Mouse (Mus musculus) neural tube, embryonic 14.5 days (tissue): Measurements from ENCODE around the gene Slc48a1. TPM values are rescaled to one million over a fixed set of nuclear protein-coding genes. Genes with fewer than 3 reads are reported as not detected.

Source experiments
- ATAC-seq: fragments of 200-750 bp; cut with Nextera tagmentation; 2 replicates; pipeline ENCODE4 v1.8.0; 2017; ENCODE audit warnings: low read depth, mild to moderate bottlenecking, moderate TSS enrichment, moderate library complexity
- H3K27ac ChIP-seq: fragments of 300-500 bp; sonication (generic); 2 replicates; pipeline ENCODE4 v1.5.1; 2014; ENCODE audit warnings: low read depth, mild to moderate bottlenecking, control low read depth, low read length, moderate library complexity, mixed read lengths
- H3K27me3 ChIP-seq: fragments of 300-500 bp; sonication (generic); 2 replicates; pipeline ENCODE4 v1.6.1; 2014; ENCODE audit warnings: low read length; ENCODE audit not compliant: control insufficient read depth, insufficient read depth
- H3K36me3 ChIP-seq: fragments of 300-500 bp; sonication (generic); 2 replicates; pipeline ENCODE4 v1.6.1; 2014; ENCODE audit warnings: low read length, mixed read lengths; ENCODE audit not compliant: control insufficient read depth, insufficient read depth
- H3K4me1 ChIP-seq: fragments of 300-500 bp; sonication (generic); 2 replicates; pipeline ENCODE4 v1.6.1; 2014; ENCODE audit warnings: low read length; ENCODE audit not compliant: control insufficient read depth, insufficient read depth
- H3K4me2 ChIP-seq: fragments of 300-500 bp; sonication (generic); 2 replicates; pipeline ENCODE4 v1.6.1; 2014; ENCODE audit warnings: mild to moderate bottlenecking, low read depth, low read length, control low read depth
- H3K4me3 ChIP-seq: fragments of 300-500 bp; sonication (generic); 2 replicates; pipeline ENCODE4 v1.5.1; 2014; ENCODE audit warnings: low read depth, low read length, control low read depth, mixed read lengths
- H3K9ac ChIP-seq: fragments of 300-500 bp; sonication (generic); replicated peaks from 2 replicates; pipeline ENCODE4 v1.6.1; 2014; ENCODE audit warnings: low read depth, mild to moderate bottlenecking, control low read depth, low read length, mixed read lengths
- H3K9me3 ChIP-seq: fragments of 300-500 bp; sonication (generic); 2 replicates; pipeline ENCODE4 v1.6.1; 2016; ENCODE audit warnings: low read length; ENCODE audit not compliant: control insufficient read depth
- WGBS: fragments of 180-500 bp; shearing (Covaris S2); extraction: QIAGEN DNeasy Blood & Tissue Kit; methylation state at CpG from one replicate; pipeline ENCODE4 v1.1.7; 2014; 5-methylcytosine and 5-hydroxymethylcytosine counted together
- polyA plus RNA-seq: library from polyadenylated mRNA; unstranded; fragments of >200 nt; fragmentation: Nextera tagmentation; extraction: Ambion mirVana; gene quantifications from 2 replicates; pipeline ENCODE4 v1.2.1, GENCODE M21; 2014

Gene Slc48a1
- polyA plus RNA-seq, 1 experiment from 2014 or later, result 104 TPM

DNA sequence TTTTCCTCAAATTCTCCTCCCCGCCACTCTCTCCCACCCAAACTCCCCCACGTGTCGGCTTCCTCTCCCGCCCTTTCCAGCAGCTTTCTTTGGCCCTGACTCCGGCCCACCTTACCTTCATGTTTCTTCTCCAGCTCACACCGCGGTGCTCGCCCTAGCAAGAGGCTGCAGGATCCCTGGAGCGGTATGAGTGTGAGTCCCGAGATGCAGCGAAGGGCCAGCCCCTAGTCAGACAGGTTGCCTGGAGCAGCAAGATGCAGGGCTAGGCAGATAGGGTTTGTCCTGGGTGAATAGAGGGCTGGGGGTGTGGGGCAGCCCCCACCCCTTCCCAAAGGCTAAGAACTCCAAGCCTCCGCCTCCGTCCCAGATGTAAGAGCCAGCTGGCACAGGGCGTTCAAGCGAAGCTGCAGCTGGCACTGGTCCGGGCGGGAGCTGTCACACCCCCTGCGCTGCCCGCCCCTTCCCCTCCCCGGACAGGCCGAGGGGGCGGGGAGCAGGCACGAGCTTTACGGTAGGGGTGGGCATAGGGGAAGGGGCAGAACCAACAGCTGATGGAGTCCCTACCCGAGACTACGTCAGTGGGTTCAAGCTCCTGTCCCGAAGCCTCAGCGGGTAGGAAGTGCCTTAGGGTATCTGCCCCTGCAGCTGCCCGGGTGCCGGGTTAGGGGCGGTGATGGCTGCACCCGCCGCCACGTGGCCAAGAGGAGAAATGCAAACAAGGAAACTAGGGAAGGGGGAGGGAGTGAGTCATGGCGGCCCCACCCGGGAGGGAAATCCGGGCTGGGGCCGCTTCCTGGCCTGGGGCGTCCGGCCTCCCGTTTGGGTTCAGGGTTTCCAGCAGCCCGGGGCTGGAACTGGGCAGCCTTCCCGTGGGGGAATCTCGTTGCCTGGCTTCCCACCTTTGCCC lies 10.8 kb upstream of the Slc48a1 start, which contains the start of gene Rapgef3:
Gene Rapgef3 (minus strand): TSS at position 693 of the 907 bp plus-strand sequence.
- H3K9me3 ChIP-seq, result no peaks in the 10 kb centered on the region
- peak within 1 kb of the TSS; percentile 52 for H3K9ac ChIP-seq
- H3K27ac ChIP-seq, result peak within 1 kb of the TSS; percentile 48
- H3K36me3 ChIP-seq, result no peaks in the 10 kb centered on the region
- H3K4me2 ChIP-seq, result peak within 1 kb of the TSS; percentile 78
- peaks cover 29% of the 10 kb centered on the region for H3K4me1 ChIP-seq
- H3K4me3 ChIP-seq, result peak within 1 kb of the TSS; percentile 30
- 1% methylated on average over 42 of the region's 44 CpGs for WGBS
- peaks cover 9% of the 10 kb centered on the region for H3K27me3 ChIP-seq
- ATAC-seq, result peak; percentile 80

DNA sequence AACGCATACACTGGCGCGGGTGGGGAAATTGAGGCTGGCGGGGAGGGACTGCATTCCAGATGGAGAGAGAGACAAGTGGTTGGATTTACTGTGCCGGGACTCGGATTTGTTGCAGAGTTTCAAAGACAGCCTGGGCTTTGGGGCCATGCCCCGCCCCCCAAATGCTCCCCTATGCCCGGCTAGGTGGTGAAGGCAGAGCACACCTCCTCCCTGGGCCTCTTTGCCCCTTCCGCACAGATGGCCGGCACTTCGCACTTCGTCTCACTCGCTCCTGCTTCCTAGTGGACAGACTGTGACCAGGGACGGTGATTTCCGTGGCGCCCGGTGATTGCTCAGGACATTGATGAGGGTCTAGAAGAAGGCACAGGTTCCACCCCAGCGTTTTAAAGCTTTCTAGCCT lies 10.1 kb upstream of the Slc48a1 start:
- H3K9ac ChIP-seq, result peak overlapping the region; percentile 52
- no peaks in the 10 kb centered on the region for H3K36me3 ChIP-seq
- H3K9me3 ChIP-seq, result no peaks in the 10 kb centered on the region
- under 1% methylated on average over 18 of the region's 18 CpGs for WGBS
- peaks cover 29% of the 10 kb centered on the region for H3K4me1 ChIP-seq
- H3K27ac ChIP-seq, result peak overlapping the region; percentile 28; the same call in 1 of the 2 replicates
- peak overlapping the region; percentile 30 for H3K4me3 ChIP-seq
- peak; percentile 26; the same call in 1 of the 2 replicates for ATAC-seq
- H3K27me3 ChIP-seq, result peaks cover 9% of the 10 kb centered on the region
- H3K4me2 ChIP-seq, result peak overlapping the region; percentile 78

DNA sequence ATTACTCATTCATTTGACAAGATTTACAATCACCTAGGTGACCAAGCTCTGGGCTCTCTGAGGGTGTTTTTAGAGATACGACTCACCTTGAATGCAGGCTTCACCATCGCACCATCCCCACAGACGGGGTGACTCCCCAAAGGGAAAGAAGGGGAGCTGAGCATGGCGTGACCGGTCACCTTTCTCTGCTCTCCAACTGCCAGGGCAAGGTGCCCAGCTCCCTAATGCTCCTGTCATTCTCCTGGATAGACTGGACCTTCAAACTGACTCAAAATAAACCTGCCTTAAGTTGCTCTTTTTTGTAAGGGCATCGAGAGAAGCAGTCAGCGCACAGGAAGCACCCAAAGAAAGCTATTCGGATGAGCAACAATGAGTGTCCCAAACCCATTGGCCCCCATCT lies 8.0 kb upstream of the Slc48a1 start:
- Histone ChIP-seq H3K27ac (no peak overlapping the region), H3K4me1 (peaks cover 23% of the 10 kb centered on the region), H3K9ac (no peak overlapping the region), H3K4me3 (no peak overlapping the region), H3K4me2 (no peak overlapping the region), H3K36me3 (no peaks in the 10 kb centered on the region), H3K9me3 (no peaks in the 10 kb centered on the region), H3K27me3 (peaks cover 9% of the 10 kb centered on the region)
- ATAC-seq, result no peak
- WGBS, result 86% methylated on average over 8 of the region's 8 CpGs

DNA sequence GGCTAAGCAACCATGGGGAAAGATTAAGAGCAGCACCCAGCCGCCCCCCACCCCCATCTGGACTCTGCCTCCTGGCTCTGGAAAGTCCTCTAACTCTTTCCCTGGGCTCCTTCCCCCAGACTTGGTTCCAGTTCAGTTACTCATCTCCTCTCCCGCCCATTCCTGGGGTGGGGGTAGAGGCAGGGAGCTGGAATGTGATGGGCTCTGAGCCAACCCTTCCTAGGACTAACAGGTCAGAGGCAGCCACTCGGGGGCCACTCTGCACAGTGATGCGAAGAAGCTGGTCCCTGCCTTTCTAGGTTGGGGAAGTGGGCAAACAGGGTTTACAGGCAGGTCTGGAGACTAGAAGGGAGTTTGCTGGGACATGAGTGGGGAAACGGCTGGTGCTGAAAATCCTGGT lies 5.2 kb upstream of the Slc48a1 start:
- ATAC-seq, result peak; percentile 46; the same call in 1 of the 2 replicates
- Histone ChIP-seq H3K27me3 (peaks cover 3% of the 10 kb centered on the region; the same call in 1 of the 2 replicates), H3K36me3 (no peaks in the 10 kb centered on the region), H3K9me3 (no peaks in the 10 kb centered on the region), H3K4me3 (no peak overlapping the region), H3K9ac (no peak overlapping the region), H3K4me2 (no peak overlapping the region), H3K27ac (no peak overlapping the region), H3K4me1 (peaks cover 4% of the 10 kb centered on the region)
- WGBS, result 34% methylated on average over 5 of the region's 5 CpGs

DNA sequence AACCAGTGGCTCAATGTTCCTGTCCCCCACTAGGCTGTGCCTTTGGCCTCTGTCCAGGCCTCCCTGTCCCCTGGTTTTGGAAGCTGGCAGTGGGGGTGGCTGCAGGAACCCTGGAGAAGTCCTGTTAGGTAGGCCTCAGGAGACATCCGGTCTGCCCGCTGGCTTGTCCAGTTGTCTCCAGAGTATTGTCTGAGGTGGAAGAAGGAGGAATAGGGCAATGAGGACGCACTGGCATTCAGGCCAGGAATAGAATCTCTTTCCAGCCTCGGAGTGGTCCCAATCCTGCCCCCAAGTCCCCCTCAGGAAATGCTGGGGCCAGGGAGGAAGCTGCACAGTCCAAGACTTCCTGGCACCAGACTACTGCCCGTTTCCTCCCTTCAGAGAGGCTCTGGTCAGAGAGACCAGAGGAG lies 4.4 kb upstream of the Slc48a1 start:
- H3K9ac ChIP-seq, result no peak overlapping the region
- no peaks in the 10 kb centered on the region for H3K36me3 ChIP-seq
- H3K4me2 ChIP-seq, result no peak overlapping the region
- no peak overlapping the region for H3K4me3 ChIP-seq
- H3K27me3 ChIP-seq, result peaks cover 3% of the 10 kb centered on the region; the same call in 1 of the 2 replicates
- no peaks in the 10 kb centered on the region for H3K9me3 ChIP-seq
- no peaks in the 10 kb centered on the region; the same call in 1 of the 2 replicates for H3K4me1 ChIP-seq
- WGBS, result 79% methylated on average over 5 of the region's 5 CpGs
- no peak overlapping the region for H3K27ac ChIP-seq
- ATAC-seq, result no peak

DNA sequence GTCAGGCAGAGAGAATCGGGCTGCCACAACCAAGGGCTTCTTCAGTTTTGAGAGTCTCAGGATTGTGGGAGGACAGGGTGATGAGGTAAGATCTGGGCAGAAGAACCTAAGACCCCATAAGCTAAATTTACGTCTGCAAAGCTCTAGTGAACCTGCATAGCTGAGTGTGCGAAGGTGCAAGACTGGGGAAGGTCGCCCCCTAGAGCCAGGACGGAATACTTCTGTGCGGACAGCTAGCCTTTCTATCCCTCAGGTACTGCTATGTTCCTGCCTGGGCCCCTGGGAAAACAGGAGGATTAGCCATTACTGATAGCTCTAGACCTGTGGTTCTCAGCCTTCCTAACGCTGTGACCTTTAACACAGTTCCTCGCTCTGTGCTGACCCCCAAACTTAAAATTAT lies 1.8 kb upstream of the Slc48a1 start:
- no peak overlapping the region for H3K9ac ChIP-seq
- H3K4me2 ChIP-seq, result no peak overlapping the region
- 8% methylated on average over 8 of the region's 8 CpGs for WGBS
- H3K27ac ChIP-seq, result no peak overlapping the region
- H3K9me3 ChIP-seq, result no peaks in the 10 kb centered on the region
- H3K36me3 ChIP-seq, result no peaks in the 10 kb centered on the region
- H3K27me3 ChIP-seq, result no peaks in the 10 kb centered on the region
- no peak overlapping the region for H3K4me3 ChIP-seq
- H3K4me1 ChIP-seq, result no peaks in the 10 kb centered on the region; the same call in 1 of the 2 replicates
- ATAC-seq, result no peak

DNA sequence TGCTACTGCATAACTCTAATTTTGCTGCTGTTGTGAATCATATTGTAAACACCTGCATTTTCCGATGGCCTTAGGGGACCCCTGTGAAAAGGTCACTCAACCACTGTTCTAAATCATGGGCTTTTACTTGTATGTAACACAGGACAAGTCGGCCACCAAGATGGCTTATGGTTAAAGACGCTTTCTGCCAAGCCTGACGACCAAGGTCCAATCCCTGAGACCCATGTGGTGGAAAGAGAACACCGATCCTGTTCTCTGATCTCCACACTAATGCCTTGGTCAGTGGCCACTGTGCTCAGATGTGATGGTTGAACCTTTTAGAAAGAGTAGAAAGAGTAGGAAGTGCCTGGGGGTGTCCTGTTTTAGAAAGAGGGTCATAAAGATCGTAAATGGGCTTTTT lies 1.4 kb upstream of the Slc48a1 start:
- Histone ChIP-seq H3K9ac (no peak overlapping the region), H3K4me1 (no peaks in the 10 kb centered on the region; the same call in 1 of the 2 replicates), H3K36me3 (no peaks in the 10 kb centered on the region), H3K4me2 (no peak overlapping the region), H3K27me3 (no peaks in the 10 kb centered on the region), H3K27ac (no peak overlapping the region), H3K4me3 (no peak overlapping the region), H3K9me3 (no peaks in the 10 kb centered on the region)
- 73% methylated on average over 6 of the region's 6 CpGs for WGBS
- ATAC-seq, result no peak

DNA sequence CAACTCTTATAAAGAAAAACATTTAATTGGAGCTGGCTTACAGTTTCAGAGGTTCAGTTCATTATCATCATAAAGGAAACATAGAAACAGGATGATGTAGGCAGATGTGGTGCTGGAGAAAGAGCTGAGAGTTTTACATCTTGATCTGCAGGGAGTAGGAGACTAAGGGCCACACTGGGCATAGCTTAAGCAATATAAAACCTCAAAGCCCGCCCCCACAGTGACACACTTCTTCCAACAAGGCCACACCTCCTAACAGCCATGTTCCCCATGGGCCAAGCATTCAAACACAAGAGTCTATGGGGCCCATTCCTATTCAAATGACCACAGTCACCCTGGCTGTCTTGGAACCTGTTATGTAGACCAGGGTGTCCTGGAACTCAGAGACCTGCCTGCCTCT lies 1.3 kb downstream of the Slc48a1 start:
- ATAC-seq, result no peak
- no peak overlapping the region for H3K4me2 ChIP-seq
- H3K9ac ChIP-seq, result no peak overlapping the region
- H3K27me3 ChIP-seq, result 0 out of 2 replicates have a peak, but pooled peaks cover 3% of the 10 kb centered on the region
- H3K36me3 ChIP-seq, result no peaks in the 10 kb centered on the region
- H3K4me3 ChIP-seq, result no peak overlapping the region
- 83% methylated on average over 1 of the region's 1 CpGs for WGBS
- H3K27ac ChIP-seq, result no peak overlapping the region
- H3K9me3 ChIP-seq, result no peaks in the 10 kb centered on the region
- H3K4me1 ChIP-seq, result peaks cover 6% of the 10 kb centered on the region; the same call in 1 of the 2 replicates

DNA sequence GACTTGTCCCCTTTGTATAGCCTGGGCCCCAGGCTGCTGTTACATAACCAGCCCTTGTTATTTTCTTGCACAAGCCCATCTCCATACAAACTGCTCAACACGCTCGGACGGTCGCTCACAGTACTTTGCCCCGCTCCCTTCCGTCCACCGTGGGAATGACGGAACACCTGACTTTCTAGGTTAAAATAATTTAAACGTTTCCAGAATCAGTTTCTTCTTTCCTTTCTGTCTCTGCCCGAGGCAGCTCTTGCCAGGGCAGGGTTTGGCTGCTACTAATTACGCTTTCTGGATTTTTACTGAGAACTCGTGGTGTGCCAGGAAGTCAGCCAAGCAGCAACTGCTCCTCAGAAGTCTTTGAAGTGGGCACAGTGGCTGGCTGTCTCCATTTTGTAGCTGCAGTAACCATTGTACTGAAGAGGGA lies 2.3 kb downstream of the Slc48a1 start:
- Histone ChIP-seq H3K9me3 (no peaks in the 10 kb centered on the region), H3K4me2 (no peak overlapping the region), H3K4me3 (no peak overlapping the region), H3K27ac (no peak overlapping the region), H3K36me3 (no peaks in the 10 kb centered on the region), H3K9ac (no peak overlapping the region), H3K4me1 (peaks cover 9% of the 10 kb centered on the region; the same call in 1 of the 2 replicates), H3K27me3 (0 out of 2 replicates have a peak, but pooled peaks cover 3% of the 10 kb centered on the region)
- ATAC-seq, result no peak
- 76% methylated on average over 12 of the region's 12 CpGs for WGBS
